Comparison of ENCODE assay signal across 29 mouse cellular contexts in genomic region chr9:119328488-119328887, GRCm38 (mm10). TPM values are rescaled to one million over a fixed set of nuclear protein-coding genes. Genes with fewer than 3 reads are reported as not detected.
DNase-seq lines count a peak whose midpoint lies in the region; ATAC-seq and TF ChIP-seq lines count a peak whose summit lies in the region.
"Had no signal": no experiment of that assay in that cellular context is flagged by ENCODE, and none has a peak within 500 bp of the region (broad histone marks: within the 10 kb centered on the region; RNA-seq: fewer than 3 reads in every experiment).

No protein-coding gene starts in this region.

- no peaks in the 10 kb centered on the region for H3K9me3 ChIP-seq in heart, embryonic 13.5 days
- H3K9me3 ChIP-seq in MEL (replicated peaks; ENCODE audit: insufficient read depth, low read length): no peaks in the 10 kb centered on the region
- H3K9me3 ChIP-seq in megakaryocyte, embryonic 14.5 days: peaks cover 5% of the 10 kb centered on the region; the same call in 1 of the 2 replicates
- no peaks in the 10 kb centered on the region for H3K9me3 ChIP-seq in liver, embryonic 11.5 days (ENCODE audit: control insufficient read depth, low read length)
- H3K9me3 ChIP-seq: forebrain, embryonic 12.5 days; hindbrain, embryonic 13.5 days; midbrain, embryonic 10.5 days; stomach, embryonic 15.5 days had no signal

- no peak overlapping the region for H3K9ac ChIP-seq in heart, embryonic 13.5 days
- no peak overlapping the region for H3K9ac ChIP-seq in MEL (ENCODE audit: control insufficient read depth, low read depth, low read length, poor library complexity, severe bottlenecking)
- no peak overlapping the region for H3K9ac ChIP-seq in liver, embryonic 11.5 days (ENCODE audit: low read depth, low read length)
- H3K9ac ChIP-seq: forebrain, embryonic 12.5 days; hindbrain, embryonic 13.5 days; liver, embryonic 14.5 days; lung, embryonic 14.5 days; stomach, embryonic 15.5 days had no signal

- WGBS in heart, embryonic 13.5 days: 61% methylated on average over 3 of the region's 3 CpGs
- WGBS in liver, embryonic 11.5 days: 76% methylated on average over 3 of the region's 3 CpGs

- no peak overlapping the region for H3K4me2 ChIP-seq in heart, embryonic 13.5 days
- H3K4me2 ChIP-seq in liver, embryonic 11.5 days: no peak overlapping the region
- H3K4me2 ChIP-seq: forebrain, embryonic 12.5 days; heart, embryonic 11.5 days; hindbrain, embryonic 13.5 days; lung, embryonic 14.5 days; stomach, embryonic 15.5 days had no signal

- TF ChIP-seq CTCF in MEL (IDR thresholded peaks at IDR 0.05 in 2 of 3, conservative IDR thresholded peaks at IDR 0.05 in 1 of 3; ENCODE audit: control insufficient read depth in 1 of 3, insufficient read depth in 1 of 3, low read depth in 2 of 3, low read length in 3 of 3, poor library complexity in 1 of 3, severe bottlenecking in 1 of 3): no peak
- TF ChIP-seq CTCF in embryonic fibroblast, embryonic 13.5 days (IDR thresholded peaks at IDR 0.05; ENCODE audit: borderline replicate concordance, insufficient read depth, low read length): no peak

- no peak for ATAC-seq in heart, embryonic 13.5 days (ENCODE audit: extremely low read depth, insufficient number of reproducible peaks, low FRiP score, low TSS enrichment)
- ATAC-seq in liver, embryonic 11.5 days (replicated peaks; ENCODE audit: low FRiP score): no peak
- ATAC-seq: activated CD4-positive, CD25-positive, alpha-beta regulatory T cell, adult 4 months; midbrain, embryonic 16.5 days had no signal

- no peak for TF ChIP-seq POLR2A in MEL (IDR thresholded peaks at IDR 0.05; ENCODE audit: control insufficient read depth in 1 of 2, insufficient read depth in 1 of 2, low read depth in 1 of 2, low read length in 2 of 2, poor library complexity in 1 of 2)
- TF ChIP-seq POLR2A in embryonic fibroblast, embryonic 13.5 days (IDR thresholded peaks at IDR 0.05; ENCODE audit: low read depth, low read length): no peak

- no peak overlapping the region for H3K4me3 ChIP-seq in heart, embryonic 13.5 days
- no peak overlapping the region for H3K4me3 ChIP-seq in MEL (ENCODE audit: control insufficient read depth in 1 of 2, insufficient read depth in 1 of 2, low read depth in 2 of 2, low read length in 2 of 2)
- H3K4me3 ChIP-seq in embryonic fibroblast, embryonic 13.5 days (ENCODE audit: insufficient read depth, low read length): no peak overlapping the region
- peak overlapping the region; percentile 69 for H3K4me3 ChIP-seq in megakaryocyte, embryonic 14.5 days (replicated peaks)
- H3K4me3 ChIP-seq in liver, embryonic 11.5 days (ENCODE audit: low read depth, low read length): no peak overlapping the region
- H3K4me3 ChIP-seq: forebrain, embryonic 12.5 days; hindbrain, embryonic 13.5 days; midbrain, embryonic 10.5 days; stomach, embryonic 15.5 days had no signal

- TF ChIP-seq EP300 in MEL (IDR thresholded peaks at IDR 0.05; ENCODE audit: low read depth in 1 of 2, low read length in 2 of 2): peak; percentile 84 to 86

- H3K4me1 ChIP-seq in heart, embryonic 13.5 days: peaks cover 11% of the 10 kb centered on the region
- peaks cover 15 to 26% of the 10 kb centered on the region in 2 experiments for H3K4me1 ChIP-seq in MEL (ENCODE audit: control insufficient read depth in 1 of 2, insufficient read depth in 2 of 2, low read length in 2 of 2)
- no peaks in the 10 kb centered on the region for H3K4me1 ChIP-seq in embryonic fibroblast, embryonic 13.5 days (ENCODE audit: control insufficient read depth, insufficient read depth, low read length)
- peaks cover 79% of the 10 kb centered on the region for H3K4me1 ChIP-seq in megakaryocyte, embryonic 14.5 days
- no peaks in the 10 kb centered on the region; the same call in 1 of the 2 replicates for H3K4me1 ChIP-seq in liver, embryonic 11.5 days (replicated peaks; ENCODE audit: control insufficient read depth, insufficient read depth, low read length)
- H3K4me1 ChIP-seq: forebrain, embryonic 12.5 days; hindbrain, embryonic 13.5 days; stomach, embryonic 15.5 days had no signal

- DNase-seq in heart, postnatal 36 days: no peak
- peak; percentile 86 for DNase-seq in MEL (ENCODE audit: low read depth, low spot score)
- DNase-seq in liver, embryonic 11.5 days (ENCODE audit: low spot score): no peak
- no peak for DNase-seq in right cerebral cortex, postnatal 4 days
- DNase-seq in adrenal gland, adult 2 months: no peak
- DNase-seq: adrenal gland, postnatal 14 days; cerebellum, adult 8-10 months; cerebellum, postnatal 36 days; heart, postnatal 14 days; kidney, adult 2 months; kidney, postnatal 4 days; lung, embryonic 14.5 days; thymus, adult 18-20 months had no signal

- intact Hi-C loops in heart, postnatal 36 days (cut with DNase I): no loop called here

- peak overlapping the region; percentile 34; the same call in 1 of the 2 replicates for H3K27ac ChIP-seq in heart, embryonic 13.5 days (replicated peaks)
- peak overlapping the region; percentile 46; the same call in 1 of the 2 replicates for H3K27ac ChIP-seq in MEL (ENCODE audit: control insufficient read depth, low read depth, low read length)
- H3K27ac ChIP-seq in embryonic fibroblast, embryonic 13.5 days (ENCODE audit: insufficient read depth, low read length): peak overlapping the region; percentile 59; the same call in 1 of the 2 replicates
- no peak overlapping the region for H3K27ac ChIP-seq in liver, embryonic 11.5 days (ENCODE audit: low read depth, low read length)
- H3K27ac ChIP-seq: forebrain, embryonic 12.5 days; hindbrain, embryonic 13.5 days; liver, embryonic 14.5 days; midbrain, embryonic 10.5 days; stomach, embryonic 15.5 days had no signal

- no peak for TF ChIP-seq RAD21 in MEL (IDR thresholded peaks at IDR 0.05; ENCODE audit: low read depth, low read length)

- no peaks in the 10 kb centered on the region for H3K79me2 ChIP-seq in MEL (ENCODE audit: control insufficient read depth, insufficient read depth, low read length, poor library complexity)

- H3K27me3 ChIP-seq in heart, embryonic 13.5 days (replicated peaks): no peaks in the 10 kb centered on the region
- no peaks in the 10 kb centered on the region for H3K27me3 ChIP-seq in MEL (ENCODE audit: control insufficient read depth in 1 of 2, insufficient read depth in 2 of 2, low read length in 2 of 2)
- no peaks in the 10 kb centered on the region for H3K27me3 ChIP-seq in megakaryocyte, embryonic 14.5 days (replicated peaks)
- no peaks in the 10 kb centered on the region for H3K27me3 ChIP-seq in liver, embryonic 11.5 days (replicated peaks; ENCODE audit: control insufficient read depth, insufficient read depth, low read length)
- H3K27me3 ChIP-seq: forebrain, embryonic 12.5 days; stomach, embryonic 15.5 days had no signal

- H3K36me3 ChIP-seq in heart, embryonic 13.5 days: no peaks in the 10 kb centered on the region
- peaks cover 0 to 23% of the 10 kb centered on the region in 2 experiments; a peak in 2 of 4 replicates for H3K36me3 ChIP-seq in MEL (ENCODE audit: control insufficient read depth in 1 of 2, insufficient read depth in 2 of 2, low read length in 2 of 2)
- peaks cover 12% of the 10 kb centered on the region for H3K36me3 ChIP-seq in megakaryocyte, embryonic 14.5 days (replicated peaks; ENCODE audit: low read length)
- H3K36me3 ChIP-seq in liver, embryonic 11.5 days (ENCODE audit: control insufficient read depth, insufficient read depth, low read length): no peaks in the 10 kb centered on the region
- H3K36me3 ChIP-seq: forebrain, embryonic 12.5 days; hindbrain, embryonic 13.5 days; midbrain, embryonic 10.5 days; stomach, embryonic 15.5 days had no signal

RNA-seq across cellular contexts. Expression of gene Oxsr1, which starts 6.3 kb away (rescaled TPM):
- 7.4 and 7.8 TPM in 2 replicates for polyA plus RNA-seq in heart, embryonic 13.5 days (2015; fragmentation: Nextera tagmentation; extraction: Ambion mirVana)
- total RNA-seq in heart, postnatal 36 days (2021): 10 to 100 TPM; 49.3 to 49.5 TPM
- total RNA-seq in MEL (2012; rRNA removed): 25.6 and 27.8 TPM in 2 replicates
- polyA plus RNA-seq in MEL (2012; ENCODE audit: insufficient read depth in 1 of 2, insufficient read length in 2 of 2, low read depth in 1 of 2, low replicate concordance in 2 of 2, missing spikeins in 1 of 2): 100 to 1,000 TPM in 1 of 2 experiments, 10 to 100 TPM in 1; 37.6 to 304 TPM
- polyA plus RNA-seq in embryonic fibroblast, embryonic 13.5 days (2011; ENCODE audit: insufficient read length, low read depth, missing spikeins): 53.8 and 56.0 TPM in 2 replicates
- 5.3 and 8.2 TPM in 2 replicates for polyA plus RNA-seq in megakaryocyte, embryonic 14.5 days (2012; ENCODE audit: insufficient read depth, low replicate concordance)
- 14.2 TPM in 2 replicates for polyA plus RNA-seq in liver, embryonic 11.5 days (2014; fragmentation: Nextera tagmentation; extraction: Ambion mirVana)
- 10 to 100 TPM; 32.7 to 33.1 TPM for total RNA-seq in adrenal gland, adult 2 months (2021)
- polyA plus RNA-seq in adrenal gland, adult 2 months (2012; rRNA removed): 7.2 and 8.2 TPM in 2 replicates

RNA-seq across cellular contexts. Expression of gene Acaa1a, which starts 11.0 kb away (rescaled TPM):
- polyA plus RNA-seq in heart, embryonic 13.5 days (2015; fragmentation: Nextera tagmentation; extraction: Ambion mirVana): 79.7 and 88.5 TPM in 2 replicates
- total RNA-seq in heart, postnatal 36 days (2021): 10 to 100 TPM; 80.3 to 85.7 TPM
- 19.5 and 23.1 TPM in 2 replicates for total RNA-seq in MEL (2012; rRNA removed)
- 10 to 100 TPM in 1 of 2 experiments, not detected in 1; 22.1 TPM for polyA plus RNA-seq in MEL (2012; ENCODE audit: insufficient read depth in 1 of 2, insufficient read length in 2 of 2, low read depth in 1 of 2, low replicate concordance in 2 of 2, missing spikeins in 1 of 2)
- polyA plus RNA-seq in embryonic fibroblast, embryonic 13.5 days (2011; ENCODE audit: insufficient read length, low read depth, missing spikeins): 41.4 and 42.4 TPM in 2 replicates
- 77.2 and 206 TPM in 2 replicates for polyA plus RNA-seq in megakaryocyte, embryonic 14.5 days (2012; ENCODE audit: insufficient read depth, low replicate concordance)
- polyA plus RNA-seq in liver, embryonic 11.5 days (2014; fragmentation: Nextera tagmentation; extraction: Ambion mirVana): 58.8 and 61.2 TPM in 2 replicates
- total RNA-seq in adrenal gland, adult 2 months (2021): 100 to 1,000 TPM in 1 of 2 experiments, 10 to 100 TPM in 1; 79.6 to 121 TPM
- 607 and 681 TPM in 2 replicates for polyA plus RNA-seq in adrenal gland, adult 2 months (2012; rRNA removed)

RNA-seq across cellular contexts. Expression of gene Myd88, which starts 12.7 kb away (rescaled TPM):
- polyA plus RNA-seq in heart, embryonic 13.5 days (2015; fragmentation: Nextera tagmentation; extraction: Ambion mirVana): 14.2 and 14.5 TPM in 2 replicates
- total RNA-seq in heart, postnatal 36 days (2021): 10 to 100 TPM; 14.8 to 15.5 TPM
- 17.8 and 20.7 TPM in 2 replicates for total RNA-seq in MEL (2012; rRNA removed)
- polyA plus RNA-seq in MEL (2012; ENCODE audit: insufficient read depth in 1 of 2, insufficient read length in 2 of 2, low read depth in 1 of 2, low replicate concordance in 2 of 2, missing spikeins in 1 of 2): 10 to 100 TPM in 1 of 2 experiments, not detected in 1; 39.7 TPM
- polyA plus RNA-seq in embryonic fibroblast, embryonic 13.5 days (2011; ENCODE audit: insufficient read length, low read depth, missing spikeins): 25.8 and 27.7 TPM in 2 replicates
- polyA plus RNA-seq in megakaryocyte, embryonic 14.5 days (2012; ENCODE audit: insufficient read depth, low replicate concordance): 17.6 and 38.2 TPM in 2 replicates
- polyA plus RNA-seq in liver, embryonic 11.5 days (2014; fragmentation: Nextera tagmentation; extraction: Ambion mirVana): 28.6 and 30.6 TPM in 2 replicates
- total RNA-seq in adrenal gland, adult 2 months (2021): 10 to 100 TPM; 26.9 to 34.5 TPM
- 18.5 and 19.7 TPM in 2 replicates for polyA plus RNA-seq in adrenal gland, adult 2 months (2012; rRNA removed)

RNA-seq across cellular contexts. Expression of gene Xylb, which starts 28.7 kb away (rescaled TPM):
- 1.2 and 2.6 TPM in 2 replicates for polyA plus RNA-seq in heart, embryonic 13.5 days (2015; fragmentation: Nextera tagmentation; extraction: Ambion mirVana)
- total RNA-seq in heart, postnatal 36 days (2021): under 1 TPM; 0.22 TPM
- 3.8 and 4.3 TPM in 2 replicates for total RNA-seq in MEL (2012; rRNA removed)
- 10 to 100 TPM in 1 of 2 experiments, not detected in 1; 12.9 TPM for polyA plus RNA-seq in MEL (2012; ENCODE audit: insufficient read depth in 1 of 2, insufficient read length in 2 of 2, low read depth in 1 of 2, low replicate concordance in 2 of 2, missing spikeins in 1 of 2)
- polyA plus RNA-seq in embryonic fibroblast, embryonic 13.5 days (2011; ENCODE audit: insufficient read length, low read depth, missing spikeins): 4.1 and 4.5 TPM in 2 replicates
- polyA plus RNA-seq in megakaryocyte, embryonic 14.5 days (2012; ENCODE audit: insufficient read depth, low replicate concordance): 0.09 and 0.70 TPM in 2 replicates
- 9.5 and 11.0 TPM in 2 replicates for polyA plus RNA-seq in liver, embryonic 11.5 days (2014; fragmentation: Nextera tagmentation; extraction: Ambion mirVana)
- total RNA-seq in adrenal gland, adult 2 months (2021): 1 to 10 TPM; 1.5 to 1.8 TPM
- polyA plus RNA-seq in adrenal gland, adult 2 months (2012; rRNA removed): 1.1 and 1.2 TPM in 2 replicates

RNA-seq across cellular contexts. Expression of gene Slc22a14, which starts 36.9 kb away (rescaled TPM):
- polyA plus RNA-seq in heart, embryonic 13.5 days (2015; fragmentation: Nextera tagmentation; extraction: Ambion mirVana): 0.10 TPM in 1 of 2 replicates, not detected in the other
- total RNA-seq in heart, postnatal 36 days (2021): under 1 TPM in 1 of 2 experiments, not detected in 1; 0.19 TPM
- total RNA-seq in MEL (2012; rRNA removed): not detected in 2 replicates
- polyA plus RNA-seq in MEL (2012; ENCODE audit: insufficient read depth in 1 of 2, insufficient read length in 2 of 2, low read depth in 1 of 2, low replicate concordance in 2 of 2, missing spikeins in 1 of 2): not detected
- not detected in 2 replicates for polyA plus RNA-seq in embryonic fibroblast, embryonic 13.5 days (2011; ENCODE audit: insufficient read length, low read depth, missing spikeins)
- not detected in 2 replicates for polyA plus RNA-seq in megakaryocyte, embryonic 14.5 days (2012; ENCODE audit: insufficient read depth, low replicate concordance)
- polyA plus RNA-seq in liver, embryonic 11.5 days (2014; fragmentation: Nextera tagmentation; extraction: Ambion mirVana): not detected in 2 replicates
- under 1 TPM in 1 of 2 experiments, not detected in 1; 0.12 TPM for total RNA-seq in adrenal gland, adult 2 months (2021)
- polyA plus RNA-seq in adrenal gland, adult 2 months (2012; rRNA removed): not detected in 2 replicates
- total RNA-seq: adrenal gland, postnatal 14 days; gastrocnemius, adult 18-20 months; gastrocnemius, postnatal 4 days; left cerebral cortex, adult 18-20 months; left cerebral cortex, postnatal 25 days had no signal
- polyA plus RNA-seq: activated CD4-positive, CD25-positive, alpha-beta regulatory T cell, adult 4 months; forebrain, embryonic 12.5 days; heart, embryonic 11.5 days; hindbrain, embryonic 13.5 days; liver, embryonic 14.5 days; lung, embryonic 14.5 days; midbrain, embryonic 10.5 days; neural tube, embryonic 14.5 days had no signal
